Mouse (Mus musculus) intestine, embryonic 15.5 days (tissue): ENCODE results near the gene Igf1. TPM values are rescaled to one million over a fixed set of nuclear protein-coding genes. Genes with fewer than 3 reads are reported as not detected.
A peak's percentile ranks its signal among the peaks of the same experiment; 100 is the strongest.

ENCODE experiments used
- ATAC-seq: fragments of 200-750 bp; cut with Nextera tagmentation; 2 replicates; pipeline ENCODE4 v1.8.0; 2017; ENCODE audit warnings: moderate TSS enrichment, moderate library complexity
- H3K27ac ChIP-seq: fragments of 300-500 bp; sonication (generic); 2 replicates; pipeline ENCODE4 v1.5.1; 2015; ENCODE audit warnings: mild to moderate bottlenecking, inconsistent platforms
- H3K27me3 ChIP-seq: fragments of 300-500 bp; sonication (generic); replicated peaks from 2 replicates; pipeline ENCODE4 v1.6.1; 2015; ENCODE audit warnings: inconsistent platforms
- H3K36me3 ChIP-seq: fragments of 300-500 bp; sonication (generic); 2 replicates; pipeline ENCODE4 v1.6.1; 2015; ENCODE audit warnings: inconsistent platforms
- H3K4me1 ChIP-seq: fragments of 300-500 bp; sonication (generic); replicated peaks from 2 replicates; pipeline ENCODE4 v1.6.1; 2015; ENCODE audit warnings: inconsistent platforms
- H3K4me2 ChIP-seq: fragments of 300-500 bp; sonication (generic); replicated peaks from 2 replicates; pipeline ENCODE4 v1.6.1; 2015; ENCODE audit warnings: mild to moderate bottlenecking, inconsistent platforms
- H3K4me3 ChIP-seq: fragments of 300-500 bp; sonication (generic); replicated peaks from 2 replicates; pipeline ENCODE4 v1.5.1; 2015; ENCODE audit warnings: inconsistent platforms
- H3K9ac ChIP-seq: fragments of 300-500 bp; sonication (generic); 2 replicates; pipeline ENCODE4 v1.6.1; 2015; ENCODE audit warnings: inconsistent platforms
- H3K9me3 ChIP-seq: fragments of 300-500 bp; sonication (generic); 2 replicates; pipeline ENCODE4 v1.6.1; 2016; ENCODE audit warnings: inconsistent platforms
- WGBS: fragments of 180-500 bp; shearing (Covaris S2); methylation state at CpG from one replicate; pipeline ENCODE4 v1.1.7; 2015; 5-methylcytosine and 5-hydroxymethylcytosine counted together
- polyA plus RNA-seq: library from polyadenylated mRNA; unstranded; fragments of >200 nt; fragmentation: Nextera tagmentation; extraction: Ambion mirVana; gene quantifications from 2 replicates; pipeline ENCODE4 v1.2.1, GENCODE M21; 2015

Gene Igf1
- polyA plus RNA-seq, 1 experiment from 2014 or later, result 43.4 TPM

DNA sequence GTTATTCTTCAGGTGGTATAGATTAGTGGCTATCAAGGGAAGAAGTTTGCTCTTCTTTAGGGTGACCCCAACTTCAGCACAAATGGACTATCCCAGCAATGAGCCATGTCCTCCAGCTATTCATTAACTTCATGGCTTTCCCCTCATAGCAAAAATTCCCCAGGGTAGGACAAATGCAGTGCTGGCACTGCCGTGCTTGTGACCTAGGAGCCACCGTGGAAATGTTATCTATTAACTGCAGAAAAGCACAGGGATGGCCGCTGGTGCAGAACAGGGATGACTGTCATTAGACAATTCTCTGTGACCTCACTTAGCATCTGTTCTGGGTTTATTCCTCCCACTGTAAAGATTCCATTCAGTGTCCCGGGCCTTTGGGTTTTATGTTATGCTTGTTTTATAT lies 10.2 kb upstream of the Igf1 start:
- Histone ChIP-seq H3K4me2 (no peak overlapping the region), H3K27ac (no peak overlapping the region), H3K36me3 (no peaks in the 10 kb centered on the region), H3K27me3 (no peaks in the 10 kb centered on the region), H3K9ac (no peak overlapping the region), H3K9me3 (no peaks in the 10 kb centered on the region), H3K4me3 (no peak overlapping the region), H3K4me1 (no peaks in the 10 kb centered on the region)
- no peak for ATAC-seq
- 50% methylated on average over 4 of the region's 4 CpGs for WGBS

DNA sequence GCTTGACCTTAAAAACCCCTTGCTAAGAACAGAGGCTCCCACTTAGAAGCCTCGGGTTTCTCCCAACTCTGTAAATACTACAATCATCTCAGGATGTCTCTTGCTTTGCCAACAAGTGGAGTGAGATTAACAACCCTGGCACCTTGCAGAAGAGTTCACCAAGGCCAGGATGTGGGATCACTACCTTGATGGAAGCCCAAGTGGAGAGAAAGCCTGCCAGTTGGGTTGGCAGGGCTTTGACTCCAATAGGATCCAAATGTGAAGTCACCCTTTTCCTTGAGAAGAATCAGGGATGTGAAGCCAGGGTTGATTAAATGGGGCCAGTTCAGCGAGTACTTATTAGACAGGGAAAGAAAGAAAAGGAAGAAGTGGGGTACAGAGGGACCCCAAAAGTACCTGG lies 9.6 kb upstream of the Igf1 start:
- no peak overlapping the region for H3K9ac ChIP-seq
- H3K27ac ChIP-seq, result no peak overlapping the region
- H3K27me3 ChIP-seq, result no peaks in the 10 kb centered on the region
- no peak overlapping the region for H3K4me2 ChIP-seq
- WGBS, result 54% methylated on average over 2 of the region's 2 CpGs
- no peak overlapping the region for H3K4me3 ChIP-seq
- H3K36me3 ChIP-seq, result no peaks in the 10 kb centered on the region
- H3K9me3 ChIP-seq, result no peaks in the 10 kb centered on the region
- no peak for ATAC-seq
- no peaks in the 10 kb centered on the region for H3K4me1 ChIP-seq

DNA sequence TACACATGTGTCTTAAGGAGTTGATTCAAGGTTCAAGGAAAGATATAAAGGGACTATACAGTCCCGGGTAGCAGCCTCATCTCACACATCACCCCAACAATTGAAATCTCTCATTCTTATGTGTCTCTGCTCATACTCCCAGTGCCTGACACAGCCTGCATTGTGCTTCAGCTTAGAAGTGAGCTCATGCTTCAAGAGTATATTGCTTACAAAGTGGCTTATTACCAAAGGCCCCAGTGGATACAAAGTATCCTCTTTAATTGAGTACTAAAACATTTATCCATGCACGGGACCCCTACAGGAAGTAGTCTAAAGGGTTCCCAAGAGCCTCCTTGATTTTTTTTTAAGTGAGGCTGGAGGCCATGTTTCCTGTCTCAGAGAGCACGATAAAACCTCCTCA lies 6.6 kb upstream of the Igf1 start:
- Histone ChIP-seq H3K9me3 (no peaks in the 10 kb centered on the region), H3K9ac (no peak overlapping the region), H3K4me1 (no peaks in the 10 kb centered on the region), H3K36me3 (no peaks in the 10 kb centered on the region), H3K4me3 (no peak overlapping the region), H3K27me3 (no peaks in the 10 kb centered on the region), H3K4me2 (no peak overlapping the region), H3K27ac (no peak overlapping the region)
- 55% methylated on average over 3 of the region's 3 CpGs for WGBS
- ATAC-seq, result no peak

DNA sequence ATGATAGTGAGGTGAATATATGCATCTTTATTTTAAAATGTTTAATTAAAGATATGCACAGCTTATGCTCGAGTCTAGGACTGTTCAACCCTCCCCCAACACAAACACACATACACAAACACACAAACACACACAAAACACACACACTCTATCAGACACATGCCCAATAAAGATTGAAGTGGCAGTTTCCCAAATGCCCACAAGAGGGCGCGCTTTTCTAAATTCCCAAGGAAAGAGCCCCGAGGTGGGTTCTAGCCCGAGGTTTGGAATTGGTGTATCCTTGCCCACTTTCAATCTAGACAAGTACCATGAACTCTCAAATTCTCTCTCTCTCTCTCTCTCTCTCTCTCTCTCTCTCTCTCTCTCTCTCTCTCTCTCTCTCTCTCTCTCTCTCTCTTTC lies 3.7 kb upstream of the Igf1 start:
- Histone ChIP-seq H3K4me1 (peaks cover 12% of the 10 kb centered on the region), H3K9ac (no peak overlapping the region), H3K36me3 (no peaks in the 10 kb centered on the region), H3K4me3 (no peak overlapping the region), H3K4me2 (no peak overlapping the region), H3K27me3 (no peaks in the 10 kb centered on the region), H3K27ac (no peak overlapping the region), H3K9me3 (no peaks in the 10 kb centered on the region)
- ATAC-seq, result no peak
- WGBS, result 2% methylated on average over 5 of the region's 5 CpGs

DNA sequence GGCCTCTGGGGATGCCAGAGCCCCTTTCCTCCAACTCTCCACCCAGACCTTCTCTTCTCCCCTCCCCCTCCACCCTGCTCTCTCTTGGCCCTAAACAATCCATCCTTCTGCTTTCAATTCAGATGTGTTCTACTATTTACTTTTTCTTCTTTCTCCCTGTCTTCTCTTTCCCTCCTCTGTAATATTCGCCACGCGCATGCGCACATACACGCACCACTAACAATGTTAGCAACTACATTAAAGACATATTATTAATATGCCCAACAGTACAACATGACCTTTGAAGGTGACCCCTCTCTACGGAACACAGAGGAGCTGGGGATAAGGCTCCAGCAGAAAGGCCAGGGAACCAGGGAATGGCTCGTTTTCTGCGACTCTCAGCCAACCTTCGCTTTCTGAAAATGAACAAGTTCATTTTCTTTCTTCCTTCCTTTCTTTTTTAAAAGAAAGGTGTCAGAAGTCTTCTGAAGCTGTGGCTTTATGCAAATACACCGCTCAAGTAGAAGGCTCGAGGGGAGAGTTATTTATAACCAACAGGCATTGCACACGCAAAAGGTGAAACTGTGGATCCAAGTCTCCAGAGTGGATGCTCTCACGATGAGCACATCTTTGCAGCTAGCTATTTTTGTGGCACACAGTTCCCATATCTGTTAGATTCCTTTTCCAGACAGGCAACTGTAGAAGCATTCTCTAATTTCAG lies 2.5 kb upstream of the Igf1 start:
- no peak for ATAC-seq
- no peak overlapping the region for H3K27ac ChIP-seq
- no peak overlapping the region for H3K4me2 ChIP-seq
- no peak overlapping the region for H3K9ac ChIP-seq
- H3K27me3 ChIP-seq, result no peaks in the 10 kb centered on the region
- WGBS, result 80% methylated on average over 13 of the region's 13 CpGs
- H3K36me3 ChIP-seq, result no peaks in the 10 kb centered on the region
- H3K4me1 ChIP-seq, result peaks cover 12% of the 10 kb centered on the region
- H3K4me3 ChIP-seq, result no peak overlapping the region
- H3K9me3 ChIP-seq, result no peaks in the 10 kb centered on the region

DNA sequence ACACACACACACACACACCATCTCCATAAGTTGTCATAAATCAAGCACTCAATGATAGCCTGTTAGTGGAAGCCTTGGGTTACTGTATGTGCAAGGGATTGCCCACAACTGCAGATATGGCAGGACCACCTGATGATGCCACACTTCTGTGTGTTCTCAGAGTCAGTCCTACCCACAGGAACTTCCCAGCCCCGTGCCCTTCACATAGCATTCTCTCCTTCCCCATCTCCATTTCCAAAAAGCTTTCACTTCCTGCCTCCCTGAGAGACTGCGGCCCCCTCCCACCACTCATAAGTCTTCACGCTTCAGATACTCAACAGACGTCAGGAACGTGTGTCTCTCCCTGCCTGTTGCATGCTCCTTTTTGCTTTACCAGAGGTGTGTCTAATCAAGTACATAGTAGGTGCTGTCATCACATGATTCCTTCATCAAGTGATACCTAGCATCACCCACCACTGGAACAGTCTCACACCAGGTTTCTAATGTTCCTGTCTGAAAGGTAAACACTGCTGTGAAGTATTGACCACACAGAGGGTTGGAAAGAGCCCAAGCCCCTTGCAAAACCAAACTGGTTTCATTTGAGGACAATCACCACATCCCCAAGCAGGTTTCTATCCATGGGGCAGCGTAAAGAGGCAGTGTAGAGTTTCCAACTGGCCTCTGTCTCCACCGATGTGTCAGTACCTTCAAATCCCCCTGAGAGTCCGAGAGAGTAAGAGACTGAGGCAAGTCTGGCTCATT lies 680 bp upstream of the Igf1 start:
- ATAC-seq, result no peak
- 49% methylated on average over 8 of the region's 8 CpGs for WGBS
- Histone ChIP-seq H3K27me3 (no peaks in the 10 kb centered on the region), H3K4me1 (peaks cover 12% of the 10 kb centered on the region), H3K36me3 (no peaks in the 10 kb centered on the region), H3K9me3 (no peaks in the 10 kb centered on the region), H3K27ac (no peak overlapping the region), H3K4me2 (no peak overlapping the region), H3K9ac (no peak overlapping the region), H3K4me3 (no peak overlapping the region)

DNA sequence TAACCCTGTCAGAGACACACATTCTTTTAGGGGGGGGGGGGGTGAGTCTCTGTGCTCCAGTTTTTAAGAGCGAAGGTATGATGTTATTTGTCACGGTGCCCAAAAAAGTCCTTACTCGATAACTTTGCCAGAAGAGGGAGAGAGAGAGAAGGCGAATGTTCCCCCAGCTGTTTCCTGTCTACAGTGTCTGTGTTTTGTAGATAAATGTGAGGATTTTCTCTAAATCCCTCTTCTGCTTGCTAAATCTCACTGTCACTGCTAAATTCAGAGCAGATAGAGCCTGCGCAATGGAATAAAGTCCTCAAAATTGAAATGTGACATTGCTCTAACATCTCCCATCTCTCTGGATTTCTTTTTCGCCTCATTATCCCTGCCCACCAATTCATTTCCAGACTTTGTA lies 874 bp downstream of the Igf1 start:
- 16% methylated on average over 6 of the region's 6 CpGs for WGBS
- H3K4me1 ChIP-seq, result peaks cover 12% of the 10 kb centered on the region
- peak; percentile 56 for ATAC-seq
- peak overlapping the region; percentile 86 for H3K4me2 ChIP-seq
- H3K36me3 ChIP-seq, result no peaks in the 10 kb centered on the region
- H3K27ac ChIP-seq, result peak overlapping the region; percentile 80; the same call in 1 of the 2 replicates
- no peaks in the 10 kb centered on the region for H3K27me3 ChIP-seq
- no peak overlapping the region for H3K9ac ChIP-seq
- H3K4me3 ChIP-seq, result peak overlapping the region; percentile 51
- H3K9me3 ChIP-seq, result no peaks in the 10 kb centered on the region

DNA sequence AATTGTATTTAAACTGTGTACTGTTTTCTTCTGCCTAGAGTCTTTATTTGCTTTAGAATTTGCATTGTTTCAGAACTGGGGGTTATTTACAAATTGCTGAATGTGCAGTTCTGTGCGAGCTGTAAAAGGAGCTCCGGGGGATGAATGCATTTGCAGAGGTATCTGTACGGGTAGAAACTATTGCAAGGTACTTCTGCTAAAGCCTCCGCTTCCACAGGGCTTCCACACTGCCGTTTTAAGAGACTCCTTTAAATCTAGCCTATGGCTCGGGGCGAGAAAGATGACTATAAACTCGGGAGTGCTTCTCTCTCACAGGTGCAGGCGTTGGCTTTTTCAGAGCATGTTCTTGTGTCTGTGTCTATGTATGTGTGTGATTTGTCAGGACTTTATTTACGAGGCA lies 1.4 kb downstream of the Igf1 start:
- peak overlapping the region; percentile 86 for H3K4me2 ChIP-seq
- 4% methylated on average over 10 of the region's 10 CpGs for WGBS
- H3K4me1 ChIP-seq, result peaks cover 12% of the 10 kb centered on the region
- H3K9ac ChIP-seq, result no peak overlapping the region
- no peaks in the 10 kb centered on the region for H3K36me3 ChIP-seq
- no peaks in the 10 kb centered on the region for H3K9me3 ChIP-seq
- no peak for ATAC-seq
- H3K4me3 ChIP-seq, result peak overlapping the region; percentile 51
- H3K27me3 ChIP-seq, result no peaks in the 10 kb centered on the region
- H3K27ac ChIP-seq, result peak overlapping the region; percentile 80

DNA sequence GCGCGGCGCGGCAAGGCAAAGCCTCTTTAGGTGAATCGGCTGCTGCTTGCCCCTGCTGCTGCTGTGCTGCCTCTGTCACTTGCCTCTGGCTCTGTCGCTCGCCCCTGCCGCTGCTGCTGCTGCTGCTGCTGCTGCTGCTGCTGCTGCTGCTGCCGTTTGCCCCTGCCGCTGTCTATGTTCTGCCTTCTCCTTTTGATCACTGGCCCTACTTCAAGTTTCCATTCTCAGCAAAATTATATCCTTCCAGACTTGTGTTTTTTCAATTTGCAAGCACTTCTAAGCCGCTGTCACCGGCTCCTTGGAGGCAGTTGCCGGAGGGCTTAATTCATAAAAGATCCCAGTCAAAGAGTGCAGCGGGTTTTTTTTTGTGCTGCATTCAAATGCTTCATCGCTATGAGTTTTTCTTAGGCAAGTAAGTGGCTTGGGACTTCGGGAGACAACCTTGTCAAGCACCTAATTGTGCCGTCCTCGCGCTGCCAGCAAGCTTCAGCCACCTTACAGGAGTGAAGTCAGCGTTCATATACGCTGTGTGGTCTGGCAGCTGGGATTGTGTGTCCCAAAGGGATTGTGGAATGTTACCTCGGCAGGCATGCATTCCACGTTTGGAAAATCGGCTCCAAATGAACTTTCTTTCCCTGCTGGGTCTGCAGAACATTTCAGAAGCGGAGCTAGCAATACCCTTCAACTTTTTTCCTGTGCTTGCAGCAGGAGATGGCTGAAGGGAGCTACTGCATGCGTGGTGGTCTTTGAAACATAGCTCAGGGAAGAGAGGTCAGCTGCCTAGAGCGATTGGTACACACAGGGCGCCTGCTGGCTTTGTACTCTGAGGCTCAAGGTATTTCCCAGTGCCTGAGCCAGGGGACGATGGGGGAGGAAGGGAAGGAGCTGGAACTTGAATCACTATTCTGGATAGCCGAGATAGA lies 2.4 kb downstream of the Igf1 start:
- peak overlapping the region; percentile 86 for H3K4me2 ChIP-seq
- H3K36me3 ChIP-seq, result no peaks in the 10 kb centered on the region
- peak; percentile 32 for ATAC-seq
- H3K9ac ChIP-seq, result peak overlapping the region; percentile 65
- peaks cover 12% of the 10 kb centered on the region for H3K4me1 ChIP-seq
- 6% methylated on average over 30 of the region's 30 CpGs for WGBS
- H3K4me3 ChIP-seq, result peak overlapping the region; percentile 51
- no peaks in the 10 kb centered on the region for H3K9me3 ChIP-seq
- H3K27ac ChIP-seq, result peak overlapping the region; percentile 80
- no peaks in the 10 kb centered on the region for H3K27me3 ChIP-seq

DNA sequence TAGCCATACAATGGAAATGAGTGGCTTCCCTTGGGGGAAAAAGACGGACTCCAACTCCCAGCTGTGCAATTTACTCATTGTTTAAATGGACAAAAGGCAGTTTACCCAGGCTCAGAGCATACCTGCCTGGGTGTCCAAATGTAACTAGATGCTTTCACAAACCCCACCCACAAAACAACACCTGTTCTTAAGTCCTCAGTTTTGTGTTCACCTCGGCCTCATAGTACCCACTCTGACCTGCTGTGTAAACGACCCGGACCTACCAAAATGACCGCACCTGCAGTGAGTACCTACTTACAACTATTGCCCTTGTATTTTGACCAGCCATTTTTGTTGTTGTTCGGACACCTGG lies 3.0 kb downstream of the Igf1 start:
- 69% methylated on average over 6 of the region's 6 CpGs for WGBS
- Histone ChIP-seq H3K9ac (peak overlapping the region; percentile 65; the same call in 1 of the 2 replicates), H3K9me3 (no peaks in the 10 kb centered on the region), H3K36me3 (no peaks in the 10 kb centered on the region), H3K27ac (peak overlapping the region; percentile 80), H3K4me3 (peak overlapping the region; percentile 51), H3K27me3 (no peaks in the 10 kb centered on the region), H3K4me1 (peaks cover 12% of the 10 kb centered on the region), H3K4me2 (peak overlapping the region; percentile 86)
- ATAC-seq, result 0 out of 2 replicates have a peak, but pooled peaks have one; percentile 19

DNA sequence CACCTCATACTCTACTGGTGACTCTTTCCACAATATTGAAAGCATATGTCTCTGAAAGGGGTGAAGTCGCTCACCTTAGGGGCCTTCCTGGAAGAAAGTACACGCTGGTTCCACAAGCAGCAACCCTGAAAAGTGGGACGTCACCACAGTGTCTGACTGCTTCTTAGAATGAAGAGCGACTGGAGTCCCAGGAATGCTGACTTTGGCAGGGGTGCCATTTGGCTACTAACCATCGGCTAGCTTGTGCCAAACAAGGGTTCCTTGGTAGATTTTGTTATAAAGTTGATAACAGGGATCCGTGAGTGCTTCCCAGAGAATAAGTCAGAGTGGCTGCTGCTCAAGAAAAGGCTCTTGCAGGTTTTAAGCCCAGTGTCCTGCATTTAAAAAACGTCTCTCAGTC lies 4.8 kb downstream of the Igf1 start:
- Histone ChIP-seq H3K4me3 (no peak overlapping the region), H3K4me1 (peaks cover 8% of the 10 kb centered on the region), H3K27me3 (no peaks in the 10 kb centered on the region), H3K4me2 (no peak overlapping the region), H3K9ac (no peak overlapping the region), H3K27ac (no peak overlapping the region), H3K9me3 (no peaks in the 10 kb centered on the region), H3K36me3 (no peaks in the 10 kb centered on the region)
- 74% methylated on average over 7 of the region's 7 CpGs for WGBS
- ATAC-seq, result no peak

DNA sequence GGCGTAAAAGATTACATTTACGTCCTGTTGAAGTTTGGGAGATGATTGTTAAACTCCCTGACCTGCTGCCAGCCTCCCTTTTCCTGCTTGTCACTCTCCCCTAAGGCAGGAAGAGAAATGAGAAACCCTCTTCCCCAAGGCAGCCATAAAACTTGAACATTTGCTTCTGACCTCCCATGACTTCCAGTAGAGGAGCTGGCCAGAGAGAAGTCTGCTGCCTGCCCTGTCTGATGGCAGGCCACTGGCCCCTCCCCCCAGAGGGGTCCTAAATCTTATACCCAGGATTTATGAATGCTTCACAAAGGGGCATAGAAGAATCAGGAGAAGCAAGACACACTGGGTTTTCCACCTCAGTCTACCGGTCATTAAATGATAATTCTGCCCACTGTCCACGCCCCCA lies 5.3 kb downstream of the Igf1 start:
- H3K9me3 ChIP-seq, result no peaks in the 10 kb centered on the region
- peaks cover 4% of the 10 kb centered on the region for H3K4me1 ChIP-seq
- no peaks in the 10 kb centered on the region for H3K36me3 ChIP-seq
- no peak overlapping the region for H3K9ac ChIP-seq
- ATAC-seq, result no peak
- H3K4me2 ChIP-seq, result no peak overlapping the region
- H3K27ac ChIP-seq, result no peak overlapping the region
- 66% methylated on average over 4 of the region's 4 CpGs for WGBS
- H3K4me3 ChIP-seq, result no peak overlapping the region
- no peaks in the 10 kb centered on the region for H3K27me3 ChIP-seq
